Mouse (Mus musculus): ENCODE data around the gene Ephb4. TPM values are rescaled to one million over a fixed set of nuclear protein-coding genes. Genes with fewer than 3 reads are reported as not detected.

Gene Ephb4
- total RNA-seq, 2 experiments from 2014 or later = 71.9 to 73.6 TPM

GRCm38 (mm10) chr5:137369665-137370064, 19.8 kb downstream of the Ephb4 start:
- no peak for DNase-seq

GRCm38 (mm10) chr5:137373371-137373950, 23.6 kb downstream of the Ephb4 start:
- DNase-seq = no peak

GRCm38 (mm10) chr5:137374521-137375080, 24.7 kb downstream of the Ephb4 start:
- no peak for DNase-seq

DNA sequence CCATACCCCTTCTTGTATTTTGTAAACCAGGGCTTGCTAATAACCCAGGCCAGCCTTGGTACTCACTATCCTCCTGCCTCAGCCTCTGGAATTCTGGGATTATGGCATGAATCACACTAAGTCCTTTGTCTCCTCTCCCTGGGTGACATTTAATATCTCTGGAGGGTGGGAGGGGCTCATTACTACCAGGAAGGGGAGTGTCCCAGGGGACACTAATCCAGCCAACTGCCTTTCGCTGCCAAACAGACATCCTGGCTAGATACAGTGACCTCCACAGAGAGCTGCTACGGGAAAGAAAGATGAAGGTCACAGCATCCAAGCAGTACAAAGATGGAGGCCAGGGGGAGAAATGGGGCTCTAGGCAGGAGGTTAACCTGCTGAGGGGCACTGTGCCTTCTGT, 25.7 kb downstream of the Ephb4 start:
- peak; percentile 72 for DNase-seq

DNA sequence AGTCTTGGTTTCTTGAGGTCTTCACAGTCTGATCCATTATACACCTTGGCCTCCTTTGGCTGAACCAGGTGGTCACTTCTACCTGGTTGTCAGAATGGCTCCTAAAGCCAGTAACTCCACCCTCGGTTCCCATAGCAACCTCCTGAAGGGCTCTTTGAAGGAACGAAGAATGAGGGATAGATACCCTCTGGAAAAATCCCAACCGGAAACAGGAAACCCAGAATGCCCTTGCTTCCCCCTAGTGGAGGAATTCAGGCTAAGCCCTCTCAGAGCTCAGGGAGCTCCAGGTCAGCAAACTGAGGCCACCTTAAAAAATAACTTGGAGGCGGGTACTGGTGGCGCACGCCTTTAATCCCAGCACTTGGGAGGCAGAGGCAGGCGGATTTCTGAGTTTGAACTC, 26.3 kb downstream of the Ephb4 start:
- DNase-seq = no peak

GRCm38 (mm10) chr5:137376722-137377121, 26.8 kb downstream of the Ephb4 start:
- no peak for DNase-seq

GRCm38 (mm10) chr5:137377176-137377575, 27.3 kb downstream of the Ephb4 start:
- DNase-seq = peak; percentile 46

DNA sequence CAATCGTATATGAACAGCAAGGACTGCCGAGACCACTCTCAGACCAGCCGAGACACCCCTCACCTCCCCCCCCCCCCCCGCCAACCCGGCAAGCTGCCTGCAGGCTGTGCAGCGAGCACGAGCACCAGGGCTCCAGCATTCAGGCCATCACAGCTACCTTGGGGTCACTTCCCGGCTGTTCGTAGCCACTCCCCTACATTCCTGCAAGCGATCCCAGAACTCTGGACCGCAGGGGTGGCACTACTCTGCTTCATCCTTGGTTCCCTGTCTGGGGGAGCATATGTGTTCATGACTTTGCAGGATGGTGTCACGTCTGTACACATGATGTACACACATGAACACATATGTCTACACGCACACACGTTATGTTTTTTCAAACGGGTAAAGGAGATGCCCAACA, 27.7 kb downstream of the Ephb4 start:
- no peak for DNase-seq

DNA sequence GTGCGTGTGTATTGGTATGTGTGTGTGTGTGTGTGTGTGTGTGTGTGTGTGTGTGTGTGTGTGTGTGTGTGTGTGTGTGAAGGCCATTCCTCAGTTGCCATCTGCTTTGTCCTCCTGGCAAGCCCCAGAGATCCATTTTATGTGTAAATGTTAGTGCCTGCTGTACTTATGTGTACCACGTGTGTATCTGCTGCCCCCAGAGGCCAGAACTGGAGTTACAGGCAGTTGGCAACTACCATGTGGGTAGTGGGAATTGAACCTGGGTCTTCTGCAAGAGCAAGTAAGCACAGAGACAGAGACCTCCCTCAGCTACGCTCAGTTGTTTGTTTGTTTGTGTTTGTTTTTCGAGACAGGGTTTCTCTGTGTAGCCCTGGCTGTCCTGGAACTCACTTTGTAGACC, 31.2 kb downstream of the Ephb4 start:
- peak; percentile 74 for DNase-seq

GRCm38 (mm10) chr5:137383441-137383840, 33.5 kb downstream of the Ephb4 start:
- no peak for DNase-seq

GRCm38 (mm10) chr5:137386712-137387111, 36.8 kb downstream of the Ephb4 start:
- no peak for DNase-seq

DNA sequence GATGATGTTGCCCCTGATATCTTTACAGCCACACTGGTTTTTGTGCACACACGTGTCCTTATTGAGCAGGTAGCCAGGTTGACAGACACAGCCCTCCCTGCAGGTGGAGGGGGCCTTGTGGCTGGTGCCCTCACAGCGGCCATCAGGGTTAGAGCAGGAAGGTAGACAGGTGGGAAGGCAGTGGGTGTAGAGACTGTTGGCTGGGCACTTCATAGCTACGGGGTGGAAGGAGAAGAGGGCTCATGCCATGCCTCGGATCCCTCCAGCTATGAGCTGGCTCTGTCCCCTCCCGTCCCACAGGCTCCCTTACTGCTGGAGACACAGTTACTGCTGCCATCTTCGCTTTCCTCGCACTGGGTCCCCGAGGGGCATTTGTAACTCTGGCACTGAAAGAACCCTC, 41.7 kb downstream of the Ephb4 start:
- no peak for DNase-seq

DNA sequence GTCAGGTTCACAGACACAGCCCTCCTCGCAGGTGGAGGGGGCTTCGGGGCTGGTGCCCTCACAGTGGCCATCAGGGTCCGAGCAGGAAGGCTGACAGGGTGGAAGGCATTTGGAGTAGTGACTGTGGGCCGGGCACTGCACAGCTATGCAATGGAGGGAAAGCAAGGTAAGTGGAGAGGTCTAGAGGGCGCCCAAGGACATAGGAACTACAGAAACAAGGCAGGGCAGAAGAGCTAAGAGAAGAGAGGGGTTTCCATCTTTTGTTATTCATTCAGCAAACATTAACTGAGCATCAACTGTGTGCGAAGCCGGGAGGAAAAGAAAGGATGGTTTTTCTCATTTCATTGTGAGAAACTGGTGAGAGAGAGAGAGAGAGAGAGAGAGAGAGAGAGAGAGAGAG, 44.5 kb downstream of the Ephb4 start:
- DNase-seq = no peak

GRCm38 (mm10) chr5:137404081-137404480, 54.2 kb downstream of the Ephb4 start:
- DNase-seq = peak; percentile 35

DNA sequence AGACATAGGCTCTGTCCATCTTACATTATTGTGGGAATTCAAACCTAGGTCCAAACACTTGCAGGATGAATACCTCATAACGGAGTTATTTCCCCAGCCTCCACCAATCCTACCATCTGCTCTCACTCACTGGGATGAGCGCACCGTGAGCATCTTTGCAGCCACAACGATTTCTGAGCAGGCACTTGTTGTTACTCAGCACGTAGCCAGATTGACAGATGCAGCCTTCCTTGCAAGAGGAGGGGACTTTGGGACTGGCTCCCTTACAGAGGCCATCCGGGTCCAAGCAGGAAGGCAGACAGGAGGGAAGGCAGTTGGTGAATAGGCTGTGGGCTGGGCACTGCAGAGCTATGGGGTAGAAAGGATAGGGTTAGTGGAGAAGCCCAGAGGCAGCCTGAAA, 59.5 kb downstream of the Ephb4 start:
- DNase-seq = no peak

- DNase-seq = no peak
Observed at GRCm38 (mm10) chr5:137410066-137410465, 60.2 kb downstream of the Ephb4 start.

DNA sequence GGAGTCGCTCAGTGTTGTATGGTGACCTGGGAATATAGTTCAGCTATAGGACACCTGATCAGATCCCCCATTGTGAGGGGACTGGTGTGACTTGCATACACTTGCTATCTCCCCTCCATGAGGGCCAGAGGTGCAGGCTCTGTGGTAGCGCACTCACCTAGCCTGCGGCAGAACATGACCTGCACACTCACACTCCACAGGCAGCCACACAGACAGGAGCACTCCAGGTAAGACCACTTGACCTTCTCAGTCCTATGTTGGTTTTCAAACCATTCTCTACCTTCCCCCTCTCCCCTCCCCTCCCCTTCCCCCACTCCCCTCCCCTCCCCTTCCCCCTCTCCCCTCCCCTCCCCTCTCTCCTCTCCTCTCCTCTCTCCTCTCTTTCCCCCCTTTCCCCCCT, 60.6 kb downstream of the Ephb4 start:
- no peak for DNase-seq

- DNase-seq = no peak
Observed at GRCm38 (mm10) chr5:137411235-137411634, 61.3 kb downstream of the Ephb4 start.

DNA sequence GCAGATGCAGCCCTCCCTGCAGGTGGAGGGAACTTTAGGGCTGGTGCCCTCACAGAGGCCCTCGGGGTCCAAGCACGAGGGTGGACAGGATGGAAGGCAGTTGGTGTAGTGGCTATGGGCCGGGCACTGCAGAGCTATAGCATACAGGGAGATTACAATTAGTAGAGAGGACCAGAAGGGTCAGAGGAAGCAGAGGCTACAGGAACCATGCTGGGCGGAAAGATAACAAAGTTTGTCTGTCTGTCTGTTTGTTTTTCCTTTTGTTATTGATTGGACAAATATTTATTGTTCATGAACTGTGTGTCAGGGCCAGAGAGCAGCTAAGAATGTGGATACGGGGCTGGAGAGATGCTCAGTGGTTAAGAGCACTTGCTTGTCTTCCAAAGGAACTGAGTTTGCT, 64.3 kb downstream of the Ephb4 start:
- no peak for DNase-seq

- DNase-seq = no peak
Observed at GRCm38 (mm10) chr5:137419105-137419504, 69.2 kb downstream of the Ephb4 start.

DNA sequence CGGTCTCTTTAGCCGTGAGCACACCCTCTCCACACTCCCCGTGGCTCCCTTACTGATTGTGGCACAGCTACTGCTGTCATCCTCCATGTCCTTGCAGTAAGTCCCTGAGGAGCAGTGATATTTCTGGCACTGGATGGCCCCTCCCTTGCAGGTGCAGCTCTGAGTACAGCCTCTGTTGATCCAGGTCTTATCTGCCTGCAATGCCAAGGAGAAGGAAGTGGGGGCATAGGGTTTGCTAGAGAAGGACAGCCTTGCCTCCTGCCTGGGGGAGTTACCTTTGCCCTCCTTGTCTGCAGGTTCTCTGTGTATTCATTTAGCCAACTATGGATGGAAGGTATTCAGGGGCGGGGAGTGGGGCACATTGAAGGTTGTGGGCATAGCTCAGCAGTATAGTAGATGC, 69.9 kb downstream of the Ephb4 start:
- no peak for DNase-seq

GRCm38 (mm10) chr5:137425648-137426047, 75.7 kb downstream of the Ephb4 start:
- DNase-seq = no peak

Data from adrenal gland, postnatal 10 days (tissue).